ENCODE assay signal across 8 mouse cellular contexts in genomic region chr3:97942260-97942950, GRCm38 (mm10). TPM values are rescaled to one million over a fixed set of nuclear protein-coding genes. Genes with fewer than 3 reads are reported as not detected.
DNase-seq lines count a peak whose midpoint lies in the region; ATAC-seq and TF ChIP-seq lines count a peak whose summit lies in the region.

No protein-coding gene starts in this region.

- no peaks in the 10 kb centered on the region for H3K9me3 ChIP-seq in heart, embryonic 12.5 days (replicated peaks)
- no peaks in the 10 kb centered on the region for H3K9me3 ChIP-seq in kidney, embryonic 16.5 days (ENCODE audit: low read length)
- no peaks in the 10 kb centered on the region for H3K9me3 ChIP-seq in stomach, embryonic 14.5 days (ENCODE audit: control insufficient read depth, low read depth, low read length)

- WGBS in heart, embryonic 12.5 days = 6% methylated on average over 16 of the region's 16 CpGs
- whole genome bisulfite sequencing in kidney, embryonic 16.5 days = 4% methylated on average over 16 of the region's 16 CpGs
- 6% methylated on average over 16 of the region's 16 CpGs for WGBS in stomach, embryonic 14.5 days

- no peak for DNase-seq in layer of hippocampus, adult 2 months (ENCODE audit: low spot score in 2 of 2)
- no peak for DNase-seq in layer of hippocampus, adult 11-12 months (ENCODE audit: low spot score)
- DNase-seq in embryo, embryonic 11 days = peak; percentile 85
- DNase-seq in lung, postnatal 4 days = peak; percentile 47 to 65
- DNase-seq in layer of hippocampus, postnatal 25 days (ENCODE audit: extremely low spot score in 1 of 2, low spot score in 1 of 2) = no peak

- H3K27me3 ChIP-seq in heart, embryonic 12.5 days (replicated peaks) = peaks cover 5% of the 10 kb centered on the region; the same call in 1 of the 2 replicates
- H3K27me3 ChIP-seq in kidney, embryonic 16.5 days (ENCODE audit: insufficient read depth, low read length) = no peaks in the 10 kb centered on the region
- no peaks in the 10 kb centered on the region for H3K27me3 ChIP-seq in stomach, embryonic 14.5 days (ENCODE audit: control insufficient read depth, insufficient read depth, low read length)

- peak overlapping the region; percentile 63 for H3K9ac ChIP-seq in heart, embryonic 12.5 days
- peak overlapping the region; percentile 61 for H3K9ac ChIP-seq in kidney, embryonic 16.5 days (replicated peaks; ENCODE audit: low read length)
- no peak overlapping the region; the same call in 1 of the 2 replicates for H3K9ac ChIP-seq in stomach, embryonic 14.5 days (replicated peaks; ENCODE audit: low read depth, low read length)

- peak; percentile 61; the same call in 1 of the 2 replicates for ATAC-seq in heart, embryonic 12.5 days (ENCODE audit: insufficient number of reproducible peaks, low FRiP score)
- ATAC-seq in kidney, embryonic 16.5 days (ENCODE audit: low FRiP score, low TSS enrichment) = peak; percentile 71
- peak; percentile 34; the same call in 1 of the 2 replicates for ATAC-seq in stomach, embryonic 14.5 days (ENCODE audit: insufficient number of reproducible peaks, insufficient read depth, low FRiP score, low read depth)

- H3K4me1 ChIP-seq in heart, embryonic 12.5 days (replicated peaks) = peaks cover 47% of the 10 kb centered on the region
- peaks cover 72% of the 10 kb centered on the region for H3K4me1 ChIP-seq in kidney, embryonic 16.5 days (ENCODE audit: insufficient read depth, low read length)
- peaks cover 46% of the 10 kb centered on the region for H3K4me1 ChIP-seq in stomach, embryonic 14.5 days (ENCODE audit: control insufficient read depth, insufficient read depth, low read length)

- TF ChIP-seq CTCF in layer of hippocampus, adult 2 months (conservative IDR thresholded peaks at IDR 0.05) = peak; percentile 28

- no peaks in the 10 kb centered on the region for H3K36me3 ChIP-seq in heart, embryonic 12.5 days
- no peaks in the 10 kb centered on the region for H3K36me3 ChIP-seq in kidney, embryonic 16.5 days (ENCODE audit: insufficient read depth, low read length)
- no peaks in the 10 kb centered on the region for H3K36me3 ChIP-seq in stomach, embryonic 14.5 days (ENCODE audit: control insufficient read depth, insufficient read depth, low read length)

- H3K27ac ChIP-seq in layer of hippocampus, adult 2 months = no peak overlapping the region; the same call in 1 of the 2 replicates
- H3K27ac ChIP-seq in heart, embryonic 12.5 days (ENCODE audit: poor library complexity, severe bottlenecking) = peak overlapping the region; percentile 76
- peak overlapping the region; percentile 94 for H3K27ac ChIP-seq in kidney, embryonic 16.5 days (ENCODE audit: low read length)
- peak overlapping the region; percentile 86 for H3K27ac ChIP-seq in stomach, embryonic 14.5 days (ENCODE audit: low read length)

- H3K4me2 ChIP-seq in heart, embryonic 12.5 days = peak overlapping the region; percentile 75
- H3K4me2 ChIP-seq in kidney, embryonic 16.5 days (replicated peaks; ENCODE audit: low read depth, low read length) = peak overlapping the region; percentile 37
- peak overlapping the region; percentile 34 for H3K4me2 ChIP-seq in stomach, embryonic 14.5 days (replicated peaks; ENCODE audit: low read depth, low read length)

- H3K4me3 ChIP-seq in layer of hippocampus, adult 2 months = peak overlapping the region; percentile 32; the same call in 1 of the 2 replicates
- H3K4me3 ChIP-seq in heart, embryonic 12.5 days = peak overlapping the region; percentile 38
- H3K4me3 ChIP-seq in kidney, embryonic 16.5 days (ENCODE audit: low read length) = no peak overlapping the region
- H3K4me3 ChIP-seq in stomach, embryonic 14.5 days (ENCODE audit: low read depth, low read length) = 0 out of 2 replicates have a peak overlapping the region, but pooled peaks have one; percentile 5

RNA-seq across cellular contexts. Expression of gene Sec22b, which starts 41.4 kb away (rescaled TPM):
- 10 to 100 TPM; 78.3 to 81.7 TPM for total RNA-seq in layer of hippocampus, adult 2 months (2021)
- polyA plus RNA-seq in heart, embryonic 12.5 days (2016; fragmentation: Nextera tagmentation; extraction: Ambion mirVana) = 123 and 125 TPM in 2 replicates
- 138 and 147 TPM in 2 replicates for polyA plus RNA-seq in kidney, embryonic 16.5 days (2015; fragmentation: Nextera tagmentation; extraction: Ambion mirVana)
- polyA plus RNA-seq in stomach, embryonic 14.5 days (2014; fragmentation: Nextera tagmentation; extraction: Ambion mirVana) = 159 and 173 TPM in 2 replicates
- 10 to 100 TPM; 67.9 to 81.1 TPM for total RNA-seq in layer of hippocampus, postnatal 25 days (2021)

RNA-seq across cellular contexts. Expression of gene Pde4dip, which starts 53.9 kb away (rescaled TPM):
- total RNA-seq in layer of hippocampus, adult 2 months (2021) = 100 to 1,000 TPM; 232 to 246 TPM
- polyA plus RNA-seq in heart, embryonic 12.5 days (2016; fragmentation: Nextera tagmentation; extraction: Ambion mirVana) = 101 and 109 TPM in 2 replicates
- 27.5 and 28.1 TPM in 2 replicates for polyA plus RNA-seq in kidney, embryonic 16.5 days (2015; fragmentation: Nextera tagmentation; extraction: Ambion mirVana)
- polyA plus RNA-seq in stomach, embryonic 14.5 days (2014; fragmentation: Nextera tagmentation; extraction: Ambion mirVana) = 27.1 and 29.5 TPM in 2 replicates
- 100 to 1,000 TPM; 219 to 249 TPM for total RNA-seq in layer of hippocampus, postnatal 25 days (2021)

Comparison
In these comparisons a context has a peak if more than half of its experiments do, and no peak if none do; other contexts are left out.
1. DNase-seq: peak in embryo, embryonic 11 days (single experiment) and lung, postnatal 4 days (2 of 2); none in layer of hippocampus, adult 2 months (0 of 2), layer of hippocampus, adult 11-12 months (single experiment) and layer of hippocampus, postnatal 25 days (0 of 2).
2. Peak in every context shown above with its lines, with median percentiles within 50 percentile points of each other: ATAC-seq and H3K4me2 ChIP-seq.